8 mouse cellular contexts compared by ENCODE assay signal in genomic region chr11:98961766-98962165, GRCm38 (mm10). TPM values are rescaled to one million over a fixed set of nuclear protein-coding genes. Genes with fewer than 3 reads are reported as not detected.
DNase-seq lines count a peak whose midpoint lies in the region; ATAC-seq and TF ChIP-seq lines count a peak whose summit lies in the region.

No protein-coding gene starts in this region.

- no peaks in the 10 kb centered on the region for H3K27me3 ChIP-seq in liver, adult 2 months (ENCODE audit: control insufficient read depth, insufficient read depth, low read length)
- H3K27me3 ChIP-seq in intestine, postnatal 0 days (replicated peaks; ENCODE audit: control insufficient read depth, insufficient read depth, low read length) = no peaks in the 10 kb centered on the region
- no peaks in the 10 kb centered on the region for H3K27me3 ChIP-seq in neural tube, embryonic 14.5 days (ENCODE audit: control insufficient read depth, insufficient read depth, low read length)

- peak overlapping the region; percentile 98 for H3K4me2 ChIP-seq in intestine, postnatal 0 days (replicated peaks; ENCODE audit: low read depth)
- peak overlapping the region; percentile 99 for H3K4me2 ChIP-seq in neural tube, embryonic 14.5 days (ENCODE audit: low read depth, low read length)

- H3K9ac ChIP-seq in liver, adult 2 months (ENCODE audit: low read depth, low read length) = peak overlapping the region; percentile 82
- H3K9ac ChIP-seq in intestine, postnatal 0 days (ENCODE audit: low read depth, low read length) = peak overlapping the region; percentile 79
- H3K9ac ChIP-seq in neural tube, embryonic 14.5 days (replicated peaks; ENCODE audit: low read depth, low read length) = peak overlapping the region; percentile 71

- DNase-seq in liver, adult 2 months (ENCODE audit: extremely low read depth, low read depth, low spot score) = peak; percentile 41
- DNase-seq in liver = no peak
- no peak for DNase-seq in layer of hippocampus, adult 9-11 months
- no peak for DNase-seq in gastrocnemius, postnatal 4 days (ENCODE audit: low spot score in 2 of 2)
- DNase-seq in c-Kit-positive CD71-positive TER-119-positive erythroid progenitor cells, embryonic 14.5 days (ENCODE audit: low spot score) = no peak

- H3K4me1 ChIP-seq in liver, adult 2 months (ENCODE audit: control insufficient read depth, insufficient read depth, low read length) = peaks cover 40% of the 10 kb centered on the region
- peaks cover 17% of the 10 kb centered on the region for H3K4me1 ChIP-seq in embryonic fibroblast, embryonic 13.5 days (ENCODE audit: control insufficient read depth, insufficient read depth, low read length)
- peaks cover 24% of the 10 kb centered on the region for H3K4me1 ChIP-seq in intestine, postnatal 0 days (replicated peaks; ENCODE audit: control insufficient read depth, insufficient read depth, low read length)
- H3K4me1 ChIP-seq in neural tube, embryonic 14.5 days (ENCODE audit: control insufficient read depth, insufficient read depth, low read length) = peaks cover 58% of the 10 kb centered on the region

- peak overlapping the region; percentile 90 for H3K27ac ChIP-seq in liver, adult 2 months (replicated peaks; ENCODE audit: insufficient read depth, low read depth, low read length)
- H3K27ac ChIP-seq in embryonic fibroblast, embryonic 13.5 days (ENCODE audit: insufficient read depth, low read length) = peak overlapping the region; percentile 76
- no peak overlapping the region for H3K27ac ChIP-seq in intestine, postnatal 0 days (ENCODE audit: low read depth, low read length)
- H3K27ac ChIP-seq in neural tube, embryonic 14.5 days (ENCODE audit: low read depth, low read length) = peak overlapping the region; percentile 84

- no peak for TF ChIP-seq CTCF in liver, adult 2 months (IDR thresholded peaks at IDR 0.05; ENCODE audit: low read depth, low read length)
- no peak for TF ChIP-seq CTCF in embryonic fibroblast, embryonic 13.5 days (IDR thresholded peaks at IDR 0.05; ENCODE audit: borderline replicate concordance, insufficient read depth, low read length)
- TF ChIP-seq CTCF in intestine, postnatal 0 days (IDR thresholded peaks at IDR 0.05; ENCODE audit: low read depth) = no peak

- H3K4me3 ChIP-seq in liver, adult 2 months (ENCODE audit: insufficient read depth, low read depth, low read length) = peak overlapping the region; percentile 81
- peak overlapping the region; percentile 82 for H3K4me3 ChIP-seq in embryonic fibroblast, embryonic 13.5 days (ENCODE audit: insufficient read depth, low read length)
- peak overlapping the region; percentile 81 for H3K4me3 ChIP-seq in intestine, postnatal 0 days (ENCODE audit: low read depth, low read length)
- H3K4me3 ChIP-seq in neural tube, embryonic 14.5 days (ENCODE audit: low read depth, low read length) = peak overlapping the region; percentile 72

- 2% methylated on average over 8 of the region's 8 CpGs for WGBS in liver, adult 2 months
- 6% methylated on average over 8 of the region's 8 CpGs for WGBS in intestine, postnatal 0 days
- 4% methylated on average over 8 of the region's 8 CpGs for WGBS in neural tube, embryonic 14.5 days

- no peak for TF ChIP-seq POLR2A in liver, adult 2 months (IDR thresholded peaks at IDR 0.05; ENCODE audit: extremely low read depth, insufficient read depth, low read length)
- TF ChIP-seq POLR2A in embryonic fibroblast, embryonic 13.5 days (IDR thresholded peaks at IDR 0.05; ENCODE audit: low read depth, low read length) = no peak

- no peak for ATAC-seq in intestine, postnatal 0 days
- no peak for ATAC-seq in neural tube, embryonic 14.5 days (ENCODE audit: low read depth)

- no peaks in the 10 kb centered on the region for H3K36me3 ChIP-seq in liver, adult 2 months (ENCODE audit: control insufficient read depth, insufficient read depth, low read length)
- H3K36me3 ChIP-seq in intestine, postnatal 0 days (ENCODE audit: control insufficient read depth, insufficient read depth) = peaks cover 8% of the 10 kb centered on the region
- H3K36me3 ChIP-seq in neural tube, embryonic 14.5 days (ENCODE audit: control insufficient read depth, insufficient read depth, low read length) = no peaks in the 10 kb centered on the region

- H3K79me2 ChIP-seq in liver, adult 2 months (ENCODE audit: control insufficient read depth, insufficient read depth, low read length) = peaks cover 9% of the 10 kb centered on the region; the same call in 1 of the 2 replicates

- no peaks in the 10 kb centered on the region for H3K9me3 ChIP-seq in intestine, postnatal 0 days (ENCODE audit: control insufficient read depth)
- H3K9me3 ChIP-seq in neural tube, embryonic 14.5 days (ENCODE audit: control insufficient read depth, low read length) = no peaks in the 10 kb centered on the region

RNA-seq across cellular contexts. Expression of gene Gjd3, which starts 21.1 kb away (rescaled TPM):
- not detected in 2 replicates for total RNA-seq in liver, adult 2 months (2014; rRNA removed)
- polyA plus RNA-seq in liver, adult 2 months (2012; rRNA removed) = 0.11 TPM in 1 of 2 replicates, not detected in the other
- polyA plus RNA-seq in embryonic fibroblast, embryonic 13.5 days (2011; ENCODE audit: insufficient read length, low read depth, missing spikeins) = not detected in 2 replicates
- 0.61 and 0.80 TPM in 2 replicates for polyA plus RNA-seq in intestine, postnatal 0 days (2015; fragmentation: Nextera tagmentation; extraction: Ambion mirVana)
- 0.89 and 2.2 TPM in 2 replicates for polyA plus RNA-seq in neural tube, embryonic 14.5 days (2014; fragmentation: Nextera tagmentation; extraction: Ambion mirVana)
- under 1 TPM in 1 of 2 experiments, not detected in 1; 0.69 TPM for total RNA-seq in gastrocnemius, postnatal 4 days (2021)

RNA-seq across cellular contexts. Expression of gene Rara, which starts 34.1 kb away (rescaled TPM):
- 3.7 and 4.5 TPM in 2 replicates for total RNA-seq in liver, adult 2 months (2014; rRNA removed)
- polyA plus RNA-seq in liver, adult 2 months (2012; rRNA removed) = 14.1 and 14.6 TPM in 2 replicates
- polyA plus RNA-seq in embryonic fibroblast, embryonic 13.5 days (2011; ENCODE audit: insufficient read length, low read depth, missing spikeins) = 26.8 and 28.2 TPM in 2 replicates
- polyA plus RNA-seq in intestine, postnatal 0 days (2015; fragmentation: Nextera tagmentation; extraction: Ambion mirVana) = 22.2 and 22.4 TPM in 2 replicates
- polyA plus RNA-seq in neural tube, embryonic 14.5 days (2014; fragmentation: Nextera tagmentation; extraction: Ambion mirVana) = 22.1 and 22.3 TPM in 2 replicates
- total RNA-seq in gastrocnemius, postnatal 4 days (2021) = 10 to 100 TPM; 44.6 to 45.9 TPM

RNA-seq across cellular contexts. Expression of gene Cdc6, which starts 54.2 kb away (rescaled TPM):
- total RNA-seq in liver, adult 2 months (2014; rRNA removed) = 0.09 and 0.20 TPM in 2 replicates
- polyA plus RNA-seq in liver, adult 2 months (2012; rRNA removed) = 0.07 TPM in 1 of 2 replicates, not detected in the other
- polyA plus RNA-seq in embryonic fibroblast, embryonic 13.5 days (2011; ENCODE audit: insufficient read length, low read depth, missing spikeins) = 7.4 and 11.8 TPM in 2 replicates
- polyA plus RNA-seq in intestine, postnatal 0 days (2015; fragmentation: Nextera tagmentation; extraction: Ambion mirVana) = 4.0 and 4.5 TPM in 2 replicates
- 2.1 and 2.8 TPM in 2 replicates for polyA plus RNA-seq in neural tube, embryonic 14.5 days (2014; fragmentation: Nextera tagmentation; extraction: Ambion mirVana)
- 1 to 10 TPM; 6.8 to 7.5 TPM for total RNA-seq in gastrocnemius, postnatal 4 days (2021)
